Mouse (Mus musculus) C2C12 (cell line): ENCODE data around the gene Adprhl2. TPM values are rescaled to one million over a fixed set of nuclear protein-coding genes. Genes with fewer than 3 reads are reported as not detected.

Source experiments
- H3K27me3 ChIP-seq: one replicate; pipeline ENCODE4 v1.6.1; 2011; ENCODE audit not compliant: control insufficient read depth, insufficient read depth, insufficient read length
- H3K36me3 ChIP-seq: one replicate; pipeline ENCODE4 v1.6.1; 2011; ENCODE audit not compliant: control insufficient read depth, insufficient read depth
- H3K4me3 ChIP-seq: one replicate; pipeline ENCODE4 v1.5.1; 2011; ENCODE audit warnings: mild to moderate bottlenecking, control low read depth; ENCODE audit not compliant: poor library complexity, insufficient read depth, severe bottlenecking
- H3K79me2 ChIP-seq: one replicate; pipeline ENCODE4 v1.6.1; 2011; ENCODE audit not compliant: control insufficient read depth, insufficient read depth
- H3K79me3 ChIP-seq: one replicate; pipeline ENCODE4 v1.6.1; 2011; ENCODE audit warnings: low read depth, control low read depth
- H3ac ChIP-seq: one replicate; pipeline ENCODE3; 2011; ENCODE audit warnings: low read depth; ENCODE audit not compliant: control insufficient read depth, insufficient read length
- CEBPB ChIP-seq: IDR thresholded peaks from one replicate; pipeline ENCODE4 v1.6.1; 2011; ENCODE audit warnings: low read depth, mild to moderate bottlenecking, control low read depth, moderate library complexity
- CTCF ChIP-seq: IDR thresholded peaks from one replicate; pipeline ENCODE4 v1.5.1; 2011; ENCODE audit not compliant: control insufficient read depth, insufficient read depth, insufficient read length
- FOSL1 ChIP-seq: IDR thresholded peaks from one replicate; pipeline ENCODE4 v1.8.0; 2011; ENCODE audit warnings: mild to moderate bottlenecking, low read length; ENCODE audit not compliant: poor library complexity, insufficient read depth, severe bottlenecking
- MAX ChIP-seq: IDR thresholded peaks from one replicate; pipeline ENCODE4 v1.6.1; 2011; ENCODE audit warnings: mild to moderate bottlenecking, control low read depth
- MYOD1 ChIP-seq: IDR thresholded peaks from one replicate; pipeline ENCODE4 v1.6.1; 2011; ENCODE audit warnings: low read depth; ENCODE audit not compliant: control insufficient read depth, insufficient read length
- MYOG ChIP-seq: IDR thresholded peaks from one replicate; pipeline ENCODE4 v1.6.1; 2011; ENCODE audit not compliant: control insufficient read depth, insufficient read length; ENCODE audit errors: extremely low read depth
- USF1 ChIP-seq: IDR thresholded peaks from one replicate; pipeline ENCODE4 v1.6.1; 2011; ENCODE audit warnings: low read depth, mild to moderate bottlenecking, control low read depth, moderate library complexity
- polyA plus RNA-seq: library from polyadenylated mRNA; unstranded; fragments of >200 nt; fragmentation: generic; extraction: Trizol; gene quantifications from one replicate; pipeline ENCODE4 v1.2.1, GENCODE M21; 2012; ENCODE audit warnings: missing spikeins

Gene Adprhl2
- polyA plus RNA-seq, 1 experiment, result 46.2 TPM

DNA sequence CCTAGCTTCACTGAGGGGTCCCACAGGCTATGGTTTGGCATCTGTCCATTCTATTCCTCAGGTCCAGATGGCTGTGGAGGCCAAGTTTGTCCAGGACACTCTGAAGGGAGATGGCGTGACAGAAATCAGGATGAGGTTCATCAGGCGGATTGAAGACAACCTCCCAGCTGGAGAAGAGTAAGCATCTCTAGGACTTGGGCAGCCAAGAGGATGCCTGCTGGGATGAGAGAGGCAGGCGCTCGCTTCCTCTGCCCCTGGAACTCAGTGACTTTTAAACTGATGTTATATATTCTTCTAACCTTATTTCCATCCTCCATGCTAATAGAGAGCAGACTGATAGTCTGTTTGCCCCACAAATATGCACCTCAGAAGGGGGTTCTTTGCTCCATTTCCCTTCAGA is 46.4 kb downstream of the Adprhl2 start:
- H3K79me2 ChIP-seq, result peaks cover 15% of the 10 kb centered on the region
- TF ChIP-seq CEBPB (no peak), MAX (no peak), FOSL1 (no peak), USF1 (no peak), MYOD1 (no peak), CTCF (no peak), MYOG (no peak)
- H3K27me3 ChIP-seq, result no peaks in the 10 kb centered on the region
- peaks cover 7% of the 10 kb centered on the region for H3K79me3 ChIP-seq
- no peak overlapping the region for H3ac ChIP-seq
- H3K36me3 ChIP-seq, result peaks cover 36% of the 10 kb centered on the region
- H3K4me3 ChIP-seq, result no peak overlapping the region

DNA sequence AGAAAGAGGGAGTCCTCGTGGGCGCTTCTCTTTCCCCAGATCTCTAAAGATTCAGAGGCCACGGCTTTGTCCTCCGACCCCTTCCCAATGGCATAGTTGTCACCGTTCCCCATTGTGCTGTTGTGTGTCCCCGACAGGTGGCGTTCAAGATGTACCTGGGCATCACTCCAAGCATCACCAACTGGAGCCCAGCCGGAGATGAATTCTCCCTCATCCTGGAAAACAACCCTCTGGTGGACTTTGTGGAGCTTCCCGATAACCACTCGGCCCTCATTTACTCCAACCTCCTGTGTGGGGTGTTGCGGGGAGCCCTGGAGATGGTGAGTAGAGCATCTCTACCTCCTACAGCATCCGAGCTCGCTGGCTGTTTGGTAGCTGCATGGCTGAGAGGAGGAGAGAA is 47.8 kb downstream of the Adprhl2 start:
- no peak overlapping the region for H3K4me3 ChIP-seq
- H3K79me2 ChIP-seq, result peaks cover 15% of the 10 kb centered on the region
- peaks cover 36% of the 10 kb centered on the region for H3K36me3 ChIP-seq
- no peak overlapping the region for H3ac ChIP-seq
- H3K79me3 ChIP-seq, result peaks cover 7% of the 10 kb centered on the region
- H3K27me3 ChIP-seq, result no peaks in the 10 kb centered on the region
- TF ChIP-seq MAX (no peak), FOSL1 (no peak), MYOG (no peak), CTCF (no peak), USF1 (no peak), MYOD1 (no peak), CEBPB (no peak)

DNA sequence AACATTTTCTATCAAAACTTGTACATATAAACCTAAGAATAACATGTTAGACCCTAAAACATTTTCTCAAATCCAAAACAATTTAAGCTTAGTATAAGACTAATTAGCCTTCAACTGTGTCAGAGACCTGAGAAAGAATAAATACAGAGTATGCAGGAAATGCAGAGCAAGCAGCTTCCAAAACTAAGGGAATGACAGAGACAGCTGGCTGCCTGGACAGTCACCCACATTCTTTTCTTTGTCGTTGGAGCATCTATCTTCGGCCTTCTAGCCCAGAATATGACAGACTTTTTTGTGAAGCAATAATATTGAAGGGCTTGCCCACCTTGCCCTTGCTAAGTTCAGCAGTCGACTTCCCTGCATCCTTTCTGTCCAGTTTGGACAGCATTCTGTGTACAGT is 52.2 kb downstream of the Adprhl2 start:
- Histone ChIP-seq H3ac (no peak overlapping the region), H3K4me3 (no peak overlapping the region), H3K79me2 (peaks cover 52% of the 10 kb centered on the region), H3K79me3 (peaks cover 20% of the 10 kb centered on the region), H3K36me3 (peaks cover 26% of the 10 kb centered on the region), H3K27me3 (no peaks in the 10 kb centered on the region)
- TF ChIP-seq MYOD1 (peak; percentile 60), MAX (no peak)

Other genes with a start within 250 kb of the Adprhl2 start
- gene Lsm10, start 225.1 kb downstream of the Adprhl2 start, polyA plus RNA-seq, result 37.9 TPM
- 11.0 TPM for gene Stk40, start 217.7 kb downstream of the Adprhl2 start, polyA plus RNA-seq
- 51.6 TPM for gene Eva1b, start 174.0 kb downstream of the Adprhl2 start, polyA plus RNA-seq
- gene Sh3d21, start 158.2 kb downstream of the Adprhl2 start, polyA plus RNA-seq, result 0.27 TPM
- 85.7 TPM for gene Thrap3, start 118.9 kb downstream of the Adprhl2 start, polyA plus RNA-seq
- 130 TPM for gene Map7d1, start 65.4 kb downstream of the Adprhl2 start, polyA plus RNA-seq
- 110 TPM for gene Trappc3, start 59.4 kb downstream of the Adprhl2 start, polyA plus RNA-seq
- 0.62 TPM for gene Col8a2, start 34.9 kb downstream of the Adprhl2 start, polyA plus RNA-seq
- gene Tekt2, start 4.0 kb upstream of the Adprhl2 start, polyA plus RNA-seq, result 0.40 TPM
- 5.2 TPM for gene Ago3, start 107.9 kb upstream of the Adprhl2 start, polyA plus RNA-seq
- gene Ago1, start 146.9 kb upstream of the Adprhl2 start, polyA plus RNA-seq, result 9.2 TPM
- gene Ago4, start 211.8 kb upstream of the Adprhl2 start, polyA plus RNA-seq, result 0.01 TPM
- 11.4 TPM for gene Clspn, start 235.2 kb upstream of the Adprhl2 start, polyA plus RNA-seq